Mouse (Mus musculus) v-Abl transformed pro-B cells (cell line): ENCODE results near the gene Olfr161.
"Not testable (repeated sequence)": the region's sequence is repeated elsewhere in the genome, so short reads cannot be mapped to it uniquely, and the experiment has no call there.

Experiments used
- in situ Hi-C, 2 experiments: fragments of 400-800 bp; cut with MboI; formaldehyde crosslinking; loops; one replicate each; pipeline ENCODE4 v1.15.1; 2025; ENCODE audit not compliant: unreplicated experiment in 2 of 2

Gene Olfr161

GRCm38 (mm10) chr16:3590691-3591090 is at the start of gene Olfr161:
Gene Olfr161, plus strand, starts transcription at chr16:3591042.
- in situ Hi-C loops: no loop called here

GRCm38 (mm10) chr16:3563553-3563952 is 27.3 kb upstream of the Olfr161 start:
- in situ Hi-C loops: no loop called here

GRCm38 (mm10) chr16:3577658-3578057 is 13.2 kb upstream of the Olfr161 start:
- in situ Hi-C loops: not testable (repeated sequence)

- in situ Hi-C loops: not testable (repeated sequence)
Observed at GRCm38 (mm10) chr16:3578227-3578848, 12.5 kb upstream of the Olfr161 start.

GRCm38 (mm10) chr16:3631376-3631775 is 40.5 kb downstream of the Olfr161 start:
- in situ Hi-C loops: not testable (repeated sequence)

GRCm38 (mm10) chr16:3632572-3633361 is 41.9 kb downstream of the Olfr161 start:
- in situ Hi-C loops: not testable (repeated sequence)
